Mouse (Mus musculus) subcutaneous adipose tissue, adult 2 months (tissue): Measurements from ENCODE around the gene Gfm2. TPM values are rescaled to one million over a fixed set of nuclear protein-coding genes. Genes with fewer than 3 reads are reported as not detected.

Experiments used
- polyA plus RNA-seq: library from polyadenylated mRNA; depleted of rRNA; stranded (reverse); fragments of >200 nt; gene quantifications from 2 replicates; pipeline ENCODE4 v1.2.3, GENCODE M21; 2012; ENCODE audit warnings: low replicate concordance; rRNA removed

The Gfm2 gene
- 25.0 and 26.3 TPM in 2 replicates for polyA plus RNA-seq

DNA sequence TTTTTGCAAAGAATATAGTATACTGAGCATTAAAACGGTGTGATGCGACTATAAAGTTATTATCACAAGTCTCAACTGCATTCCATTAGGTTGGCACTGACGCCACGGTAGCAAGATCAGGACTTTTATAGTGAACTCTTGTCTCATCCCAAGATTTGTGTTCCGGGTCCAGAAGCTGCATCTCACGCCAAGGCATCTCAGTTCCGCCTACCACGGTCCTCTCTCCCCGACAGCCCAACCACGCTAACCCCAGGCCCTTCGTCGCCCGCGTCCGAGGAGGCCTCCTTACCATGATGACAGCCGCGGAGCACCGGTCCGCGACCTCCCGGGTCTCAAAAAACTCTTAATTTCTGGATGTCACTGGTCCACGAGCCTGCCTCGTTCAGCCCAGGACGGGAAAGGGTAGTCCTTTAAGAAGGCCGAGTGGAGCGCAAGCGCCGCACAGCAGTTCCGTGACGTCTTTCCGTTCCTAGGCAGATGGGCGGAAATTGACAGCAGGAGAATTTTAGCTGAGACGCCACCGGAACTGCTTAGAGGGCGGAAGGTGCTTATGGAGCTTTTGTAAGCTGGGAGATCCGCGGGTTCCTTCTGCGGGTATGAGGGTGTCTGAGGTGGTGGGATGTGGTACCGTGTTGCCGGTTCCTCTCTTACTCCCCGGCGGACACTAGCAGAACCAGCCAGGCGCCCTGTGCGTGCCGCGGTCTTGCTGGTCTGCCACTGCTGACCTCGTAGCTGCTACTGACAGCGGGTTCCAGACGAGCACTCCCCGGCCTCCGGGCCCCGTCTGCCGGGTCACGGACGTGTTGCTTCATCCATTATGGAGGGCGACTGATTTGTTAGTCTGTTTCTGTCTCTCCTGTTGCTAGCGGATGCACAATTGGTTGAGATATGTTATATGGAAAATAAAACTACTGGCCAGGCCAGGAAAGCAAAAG, at the start of gene Gfm2, which contains the start of gene Nsa2:
Gfm2 (plus strand) TSS at position 472 of the 935 bp plus-strand sequence.
Nsa2 (minus strand) TSS at position 472 of the 935 bp plus-strand sequence.

DNA sequence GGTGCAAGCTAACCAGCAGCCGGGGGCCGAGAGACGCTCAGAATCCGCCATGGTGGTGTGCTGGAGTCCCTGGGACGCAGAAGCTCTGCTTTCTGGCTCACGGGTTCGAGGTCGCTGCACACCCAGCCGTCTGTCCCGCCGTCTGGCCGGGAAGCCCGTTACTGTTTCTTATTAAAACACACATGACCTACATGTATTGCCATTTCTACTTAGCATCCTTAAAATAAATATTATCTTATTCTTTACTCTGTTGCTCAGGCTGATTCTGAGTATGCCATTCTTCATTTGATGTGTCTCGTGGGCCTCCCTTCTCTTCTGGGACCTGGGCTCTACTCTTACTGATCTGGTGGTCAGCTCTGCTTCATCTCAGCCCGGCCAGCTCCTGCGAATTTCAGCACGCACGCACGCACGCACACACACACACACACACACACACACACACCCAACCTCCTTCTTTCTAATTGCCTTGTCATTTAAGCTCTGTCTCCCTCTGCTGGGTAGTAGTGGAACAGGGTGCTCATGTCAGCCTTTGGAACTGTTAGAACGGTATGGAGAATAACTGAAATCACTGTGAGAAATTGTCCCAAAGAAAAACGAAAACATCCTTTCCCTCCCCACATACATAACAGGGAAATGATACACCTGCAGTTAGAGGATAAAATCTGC, 38.4 kb upstream of the Gfm2 start, which contains the start of gene Gm6169:
Gm6169 (minus strand) TSS at position 51 of the 666 bp plus-strand sequence.

DNA sequence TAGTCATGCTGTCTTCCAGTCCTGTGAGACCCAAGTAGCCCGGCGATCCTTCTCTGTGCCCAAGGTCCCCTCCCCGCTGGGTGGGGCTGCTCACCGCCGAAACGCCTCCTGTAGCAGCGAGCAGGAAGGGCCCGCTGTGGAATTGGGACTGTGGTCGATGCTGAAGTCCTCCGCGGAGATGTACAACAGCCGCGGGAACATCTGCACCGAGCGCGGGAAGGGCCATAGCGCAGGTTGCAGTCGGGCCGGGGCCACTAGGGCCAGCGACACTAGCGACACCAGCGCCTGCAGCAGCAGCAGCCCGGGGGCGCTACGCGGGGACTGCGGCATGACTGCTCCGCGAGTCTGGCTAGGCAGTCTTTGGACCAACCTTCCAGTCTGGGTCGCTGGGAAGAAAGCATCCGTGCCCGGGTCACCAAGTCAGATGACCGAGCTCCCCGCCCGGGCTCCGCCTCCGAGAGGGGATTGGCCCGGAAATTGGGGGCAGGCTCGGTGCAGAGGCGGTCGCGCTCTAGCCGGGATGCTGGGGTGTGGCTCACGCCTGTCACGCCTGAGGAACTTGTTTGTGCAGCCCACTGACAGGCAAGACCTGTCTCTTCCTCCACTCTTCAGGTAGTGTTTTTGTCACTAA, 60.3 kb downstream of the Gfm2 start, which contains the start of gene Hexb:
Hexb (minus strand) TSS at position 426 of the 631 bp plus-strand sequence.

Other genes starting within 250 kb of the Gfm2 start
- 0.10 and 0.51 TPM in 2 replicates for gene Gcnt4, start 213.2 kb upstream of the Gfm2 start, polyA plus RNA-seq
- not detected in 2 replicates for gene 1700029F12Rik, start 103.6 kb upstream of the Gfm2 start, polyA plus RNA-seq
- 0.17 TPM in 1 of 2 replicates, not detected in the other for gene Fam169a, start 70.7 kb upstream of the Gfm2 start, polyA plus RNA-seq
- gene Gm6169, start 38.7 kb upstream of the Gfm2 start, polyA plus RNA-seq = 5.1 and 7.7 TPM in 2 replicates
- 20.9 and 36.8 TPM in 2 replicates for gene Nsa2, start within 50 bp of the Gfm2 start, polyA plus RNA-seq
- gene Hexb, start 60.4 kb downstream of the Gfm2 start, polyA plus RNA-seq = 49.8 and 83.9 TPM in 2 replicates
- gene Enc1, start 103.2 kb downstream of the Gfm2 start, polyA plus RNA-seq = 10.9 and 16.6 TPM in 2 replicates